Mouse (Mus musculus): ENCODE measurements around the gene Havcr2.

GRCm38 (mm10) chr11:46488231-46488630 lies 33.5 kb downstream of the Havcr2 start:
- TF ChIP-seq CTCF (IDR thresholded peaks at IDR 0.05) (peak; percentile 26; the same call in 1 of the 2 replicates), EP300 (IDR thresholded peaks at IDR 0.05; ENCODE audit: insufficient read depth, low read depth, low read length) (no peak)
